Mouse (Mus musculus): ENCODE results near the gene Cldn15. TPM values are rescaled to one million over a fixed set of nuclear protein-coding genes. Genes with fewer than 3 reads are reported as not detected.
"Not testable (repeated sequence)": the region's sequence is repeated elsewhere in the genome, so short reads cannot be mapped to it uniquely, and the experiment has no call there.

The Cldn15 gene
- polyA plus RNA-seq, 1 experiment from 2014 or later = 0.77 TPM

DNA sequence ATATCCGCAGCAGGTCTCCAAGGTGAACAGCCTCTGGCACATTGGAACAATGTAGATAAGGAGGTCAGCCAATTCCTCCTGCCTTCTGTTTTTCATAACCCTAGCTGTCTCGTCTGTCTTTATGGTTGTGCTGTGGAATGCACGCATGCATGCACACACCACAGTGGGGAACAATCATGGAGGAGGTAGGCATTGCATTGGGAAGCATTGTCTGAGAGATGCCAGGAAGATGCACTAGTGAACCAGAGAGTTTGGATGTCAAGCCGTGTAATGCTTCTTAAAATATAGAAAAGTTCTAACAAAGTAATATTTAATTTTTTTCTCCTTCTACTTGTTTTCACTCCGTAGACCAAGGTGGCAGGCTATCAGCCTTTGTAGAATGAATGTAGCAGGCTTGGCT, 33.5 kb upstream of the Cldn15 start:
- DNase-seq (ENCODE audit: low spot score) = no peak
- Histone ChIP-seq H3K27ac (replicated peaks; ENCODE audit: low read depth, low read length) (no peak overlapping the region), H3K9ac (ENCODE audit: low read depth, low read length) (no peak overlapping the region), H3K27me3 (replicated peaks; ENCODE audit: control insufficient read depth, insufficient read depth, low read length) (no peaks in the 10 kb centered on the region), H3K4me3 (ENCODE audit: low read depth, low read length) (no peak overlapping the region), H3K9me3 (ENCODE audit: control insufficient read depth, low read length) (no peaks in the 10 kb centered on the region), H3K4me1 (ENCODE audit: control insufficient read depth, insufficient read depth, low read length) (no peaks in the 10 kb centered on the region), H3K36me3 (ENCODE audit: control insufficient read depth, insufficient read depth, low read length) (0 out of 2 replicates have a peak, but pooled peaks cover 3% of the 10 kb centered on the region), H3K4me2 (ENCODE audit: low read depth, low read length) (no peak overlapping the region)
- ATAC-seq (ENCODE audit: low read depth) = no peak
- WGBS = 77% methylated on average over 5 of the region's 5 CpGs

DNA sequence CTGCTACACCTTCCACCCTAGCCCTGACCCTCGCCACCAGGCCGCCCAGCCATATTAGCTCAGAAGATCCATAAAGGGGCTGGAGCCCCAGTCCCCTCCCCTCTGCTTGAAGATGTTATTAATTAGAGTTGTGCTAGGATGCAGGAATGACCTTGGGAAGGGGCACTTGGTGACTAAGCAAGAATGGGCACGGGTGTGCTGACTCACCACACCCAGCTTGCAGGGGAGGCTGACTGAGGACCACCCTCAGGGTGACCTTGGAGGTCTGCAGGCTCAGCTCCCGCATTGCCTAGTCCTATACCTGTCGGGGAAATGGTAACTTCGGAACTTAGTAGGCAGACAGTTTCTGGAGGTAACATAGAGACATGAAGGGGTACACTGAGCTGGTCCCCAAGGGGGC, 32.5 kb upstream of the Cldn15 start:
- Histone ChIP-seq H3K4me3 (ENCODE audit: low read depth, low read length) (no peak overlapping the region), H3K9me3 (ENCODE audit: control insufficient read depth, low read length) (no peaks in the 10 kb centered on the region), H3K27ac (replicated peaks; ENCODE audit: low read depth, low read length) (no peak overlapping the region), H3K27me3 (replicated peaks; ENCODE audit: control insufficient read depth, insufficient read depth, low read length) (no peaks in the 10 kb centered on the region), H3K9ac (ENCODE audit: low read depth, low read length) (no peak overlapping the region), H3K4me2 (ENCODE audit: low read depth, low read length) (no peak overlapping the region), H3K4me1 (ENCODE audit: control insufficient read depth, insufficient read depth, low read length) (no peaks in the 10 kb centered on the region), H3K36me3 (ENCODE audit: control insufficient read depth, insufficient read depth, low read length) (0 out of 2 replicates have a peak, but pooled peaks cover 3% of the 10 kb centered on the region)
- 89% methylated on average over 5 of the region's 6 CpGs for WGBS
- DNase-seq (ENCODE audit: low spot score) = no peak
- ATAC-seq (ENCODE audit: low read depth) = no peak

DNA sequence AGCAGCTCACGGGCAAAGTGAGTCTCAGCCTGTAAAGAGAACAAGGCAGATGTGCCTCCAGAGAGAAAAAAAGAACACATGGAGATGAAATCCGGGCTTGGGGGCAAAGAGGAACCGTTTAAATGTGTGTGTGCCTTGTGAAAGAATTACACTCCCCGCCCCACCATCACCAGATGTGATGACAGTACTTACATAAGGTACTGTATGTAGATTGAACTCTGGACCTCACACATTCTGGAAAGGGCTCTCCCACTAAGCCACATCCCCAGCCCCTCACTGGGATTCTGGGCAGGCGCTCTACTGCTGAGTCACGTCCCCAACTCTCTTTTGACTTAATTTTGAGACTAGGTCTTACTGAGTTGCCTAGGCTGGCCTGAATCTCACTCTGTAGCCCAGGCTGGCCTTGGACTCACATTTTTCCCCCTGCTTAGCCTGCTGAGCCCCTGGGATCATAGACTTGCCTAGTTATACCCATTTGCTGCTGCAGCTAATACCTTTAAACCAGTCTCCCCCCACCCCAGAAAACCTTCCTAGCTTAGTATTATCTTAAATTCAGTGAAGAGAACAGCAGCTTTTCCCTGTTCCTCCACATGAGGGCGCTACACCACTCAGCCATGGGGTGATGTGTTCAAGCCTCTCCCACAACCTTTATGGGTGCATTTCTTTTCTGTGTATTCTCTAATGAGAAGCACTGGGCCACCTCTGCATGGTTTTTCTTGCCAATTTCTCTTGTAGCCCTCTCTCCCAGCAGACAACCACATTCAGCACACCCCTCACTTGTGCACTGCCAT, 30.3 kb upstream of the Cldn15 start:
- no peaks in the 10 kb centered on the region for H3K27me3 ChIP-seq (replicated peaks; ENCODE audit: control insufficient read depth, insufficient read depth, low read length)
- no peaks in the 10 kb centered on the region for H3K9me3 ChIP-seq (ENCODE audit: control insufficient read depth, low read length)
- WGBS = 53% methylated on average over 7 of the region's 7 CpGs
- DNase-seq (ENCODE audit: low spot score) (no peak), ATAC-seq (ENCODE audit: low read depth) (no peak)
- H3K4me1 ChIP-seq (ENCODE audit: control insufficient read depth, insufficient read depth, low read length) = no peaks in the 10 kb centered on the region
- no peak overlapping the region for H3K27ac ChIP-seq (replicated peaks; ENCODE audit: low read depth, low read length)
- no peaks in the 10 kb centered on the region for H3K36me3 ChIP-seq (ENCODE audit: control insufficient read depth, insufficient read depth, low read length)
- H3K4me3 ChIP-seq (ENCODE audit: low read depth, low read length) = no peak overlapping the region
- no peak overlapping the region for H3K4me2 ChIP-seq (ENCODE audit: low read depth, low read length)
- H3K9ac ChIP-seq (ENCODE audit: low read depth, low read length) = no peak overlapping the region

DNA sequence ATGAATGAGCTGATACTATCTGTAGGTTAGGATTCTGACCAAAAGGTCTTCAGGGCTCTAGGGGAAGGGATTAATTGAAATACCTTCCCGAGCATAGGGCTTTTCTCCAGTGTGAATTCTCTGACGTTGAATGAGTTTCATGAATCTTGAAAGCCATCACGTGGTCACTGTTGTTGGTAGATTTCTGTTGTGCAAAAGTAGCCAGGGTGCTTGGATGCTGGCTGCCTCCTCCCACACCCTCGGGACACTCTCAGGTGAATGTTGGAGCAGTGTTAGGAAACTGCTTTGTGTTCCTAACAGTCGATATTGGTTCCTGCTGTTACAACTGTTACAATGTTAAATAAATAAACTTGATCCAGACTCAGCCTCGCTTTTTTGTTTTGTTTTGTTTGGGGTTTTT, 29.7 kb upstream of the Cldn15 start:
- DNase-seq (ENCODE audit: low spot score) = no peak
- Histone ChIP-seq H3K27me3 (replicated peaks; ENCODE audit: control insufficient read depth, insufficient read depth, low read length) (no peaks in the 10 kb centered on the region), H3K4me3 (ENCODE audit: low read depth, low read length) (no peak overlapping the region), H3K4me1 (ENCODE audit: control insufficient read depth, insufficient read depth, low read length) (no peaks in the 10 kb centered on the region), H3K9me3 (ENCODE audit: control insufficient read depth, low read length) (no peaks in the 10 kb centered on the region), H3K9ac (ENCODE audit: low read depth, low read length) (no peak overlapping the region), H3K27ac (replicated peaks; ENCODE audit: low read depth, low read length) (no peak overlapping the region), H3K4me2 (ENCODE audit: low read depth, low read length) (no peak overlapping the region), H3K36me3 (ENCODE audit: control insufficient read depth, insufficient read depth, low read length) (no peaks in the 10 kb centered on the region)
- 79% methylated on average over 6 of the region's 6 CpGs for WGBS
- ATAC-seq (ENCODE audit: low read depth) = no peak

DNA sequence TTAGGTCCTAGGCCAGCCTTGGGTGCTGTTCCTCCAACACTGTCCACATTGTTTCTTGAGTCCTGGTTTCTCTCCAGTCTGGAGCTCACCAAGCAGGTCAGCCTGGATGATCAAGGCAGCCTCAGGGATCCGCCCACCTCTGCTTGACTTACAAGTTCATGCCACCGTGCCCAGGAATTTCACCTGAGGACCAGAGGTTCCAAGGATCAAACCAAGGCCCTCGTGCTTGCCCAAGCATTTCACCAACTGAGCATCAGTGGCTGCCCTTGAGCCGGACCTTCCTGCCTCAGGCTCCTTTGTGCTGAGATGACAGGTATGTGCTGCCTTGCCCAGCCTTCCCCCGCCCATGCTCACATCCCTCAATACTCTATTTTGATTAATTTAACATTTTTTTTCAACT, 28.8 kb upstream of the Cldn15 start:
- ATAC-seq (ENCODE audit: low read depth) = no peak
- Histone ChIP-seq H3K4me3 (ENCODE audit: low read depth, low read length) (no peak overlapping the region), H3K4me2 (ENCODE audit: low read depth, low read length) (no peak overlapping the region), H3K4me1 (ENCODE audit: control insufficient read depth, insufficient read depth, low read length) (no peaks in the 10 kb centered on the region), H3K9ac (ENCODE audit: low read depth, low read length) (no peak overlapping the region), H3K27me3 (replicated peaks; ENCODE audit: control insufficient read depth, insufficient read depth, low read length) (no peaks in the 10 kb centered on the region), H3K9me3 (ENCODE audit: control insufficient read depth, low read length) (no peaks in the 10 kb centered on the region), H3K27ac (replicated peaks; ENCODE audit: low read depth, low read length) (no peak overlapping the region), H3K36me3 (ENCODE audit: control insufficient read depth, insufficient read depth, low read length) (no peaks in the 10 kb centered on the region)
- WGBS = 89% methylated on average over 5 of the region's 5 CpGs
- DNase-seq (ENCODE audit: low spot score) = no peak

DNA sequence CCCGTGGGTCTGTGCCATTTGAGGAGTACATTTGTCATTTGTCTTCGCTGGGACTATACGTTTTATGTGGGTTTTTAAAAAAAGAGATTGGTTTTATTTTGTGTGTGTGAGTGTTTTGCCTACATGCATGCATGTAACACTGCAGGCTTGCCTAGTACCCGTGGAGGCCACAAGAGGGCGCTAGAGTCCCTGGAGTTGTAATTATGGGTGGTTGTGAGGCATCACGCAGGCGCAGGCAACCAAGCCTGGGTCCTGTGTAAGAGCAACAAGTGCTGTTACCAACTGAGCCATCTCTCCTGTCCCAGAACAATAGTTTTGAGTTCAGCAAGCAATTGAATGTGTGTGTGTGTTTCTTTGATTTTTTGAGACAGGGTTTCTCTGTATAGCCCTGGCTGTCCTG, 27.1 kb upstream of the Cldn15 start:
- Histone ChIP-seq H3K27ac (replicated peaks; ENCODE audit: low read depth, low read length) (no peak overlapping the region), H3K4me1 (ENCODE audit: control insufficient read depth, insufficient read depth, low read length) (no peaks in the 10 kb centered on the region)
- WGBS = 62% methylated on average over 7 of the region's 7 CpGs

DNA sequence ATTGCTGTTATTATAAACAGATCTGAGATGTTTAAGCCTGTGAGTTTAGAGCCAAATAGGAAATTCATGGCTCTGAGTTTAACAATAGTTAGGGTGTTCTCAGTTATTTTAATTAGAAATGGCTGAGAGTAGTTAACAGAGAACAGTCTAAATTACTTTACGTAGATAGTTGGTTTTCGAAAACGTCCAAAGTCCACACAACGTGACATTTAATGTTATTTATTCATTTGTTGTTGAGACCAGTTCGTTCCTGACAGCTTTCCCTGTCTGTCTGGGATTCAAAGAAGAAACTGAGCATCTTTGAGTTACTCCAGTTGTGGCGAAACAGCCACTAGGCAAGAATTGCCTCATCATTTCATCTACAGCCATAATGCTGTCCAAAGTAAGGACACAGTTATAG, 26.4 kb upstream of the Cldn15 start:
- H3K9me3 ChIP-seq (ENCODE audit: control insufficient read depth, low read length) = not testable (repeated sequence)
- WGBS = 74% methylated on average over 6 of the region's 6 CpGs

More for the DNA sequence above, 27.1 kb upstream of the Cldn15 start:
- no peaks in the 10 kb centered on the region for H3K27me3 ChIP-seq (replicated peaks; ENCODE audit: control insufficient read depth, insufficient read depth, low read length)
- ATAC-seq (ENCODE audit: low read depth) (no peak), DNase-seq (ENCODE audit: low spot score) (no peak)
- H3K4me3 ChIP-seq (ENCODE audit: low read depth, low read length) = no peak overlapping the region
- no peak overlapping the region for H3K9ac ChIP-seq (ENCODE audit: low read depth, low read length)
- H3K36me3 ChIP-seq (ENCODE audit: control insufficient read depth, insufficient read depth, low read length) = no peaks in the 10 kb centered on the region
- H3K4me2 ChIP-seq (ENCODE audit: low read depth, low read length) = no peak overlapping the region
- no peaks in the 10 kb centered on the region for H3K9me3 ChIP-seq (ENCODE audit: control insufficient read depth, low read length)

DNA sequence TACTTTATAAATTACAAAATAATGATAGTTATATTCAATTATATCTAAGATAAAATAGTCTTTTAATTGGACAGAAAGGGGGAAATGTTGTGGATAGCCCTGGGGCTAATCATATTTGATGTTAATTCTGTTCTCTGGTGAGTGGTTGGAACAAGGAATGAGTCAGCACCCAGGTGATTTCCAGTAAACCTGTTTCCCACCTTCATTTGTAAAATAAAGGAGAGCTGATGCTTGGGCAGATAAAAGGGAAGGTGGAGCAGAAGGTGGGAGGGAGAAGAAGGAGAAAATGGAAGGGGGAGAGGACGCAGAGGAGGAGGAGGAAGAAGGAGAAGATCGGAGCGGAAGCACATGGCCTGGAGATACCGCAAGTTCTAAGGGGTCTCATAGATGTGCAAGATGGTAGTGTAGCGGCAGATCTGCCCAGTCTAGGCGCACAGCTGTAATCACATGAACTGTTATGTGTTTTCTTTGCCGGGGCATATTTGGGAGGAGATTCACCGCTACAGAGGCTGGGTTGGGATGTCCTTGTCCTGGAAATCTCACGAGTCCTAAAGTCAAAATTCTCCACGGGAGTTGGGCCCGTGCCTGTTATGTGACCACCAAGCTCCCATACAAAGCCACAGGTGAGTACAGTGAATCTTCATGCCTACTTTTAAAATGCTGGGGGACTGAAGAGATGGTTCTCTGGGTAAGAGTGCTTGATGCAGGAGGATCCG, 25.4 kb upstream of the Cldn15 start:
- Histone ChIP-seq H3K27me3 (replicated peaks; ENCODE audit: control insufficient read depth, insufficient read depth, low read length) (no peaks in the 10 kb centered on the region), H3K27ac (replicated peaks; ENCODE audit: low read depth, low read length) (no peak overlapping the region), H3K4me1 (ENCODE audit: control insufficient read depth, insufficient read depth, low read length) (no peaks in the 10 kb centered on the region), H3K9me3 (ENCODE audit: control insufficient read depth, low read length) (no peaks in the 10 kb centered on the region), H3K4me2 (ENCODE audit: low read depth, low read length) (no peak overlapping the region), H3K9ac (ENCODE audit: low read depth, low read length) (no peak overlapping the region), H3K36me3 (ENCODE audit: control insufficient read depth, insufficient read depth, low read length) (no peaks in the 10 kb centered on the region), H3K4me3 (ENCODE audit: low read depth, low read length) (no peak overlapping the region)
- WGBS = 87% methylated on average over 12 of the region's 12 CpGs
- DNase-seq (ENCODE audit: low spot score) (no peak), ATAC-seq (ENCODE audit: low read depth) (no peak)

More for the DNA sequence above, 26.4 kb upstream of the Cldn15 start:
- not testable (repeated sequence) for H3K9ac ChIP-seq (ENCODE audit: low read depth, low read length); H3K4me3 ChIP-seq (ENCODE audit: low read depth, low read length); H3K4me1 ChIP-seq (ENCODE audit: control insufficient read depth, insufficient read depth, low read length); H3K4me2 ChIP-seq (ENCODE audit: low read depth, low read length); DNase-seq (ENCODE audit: low spot score); H3K36me3 ChIP-seq (ENCODE audit: control insufficient read depth, insufficient read depth, low read length); H3K27me3 ChIP-seq (replicated peaks; ENCODE audit: control insufficient read depth, insufficient read depth, low read length); ATAC-seq (ENCODE audit: low read depth); H3K27ac ChIP-seq (replicated peaks; ENCODE audit: low read depth, low read length)

Data from embryonic facial prominence, embryonic 14.5 days (tissue).